Mouse (Mus musculus) E14TG2a.4 (cell line): ENCODE measurements at regions not wholly inside any gene's neighbourhood (a gene's known extent, or its start where the extent isn't known, plus 50 kb on each side); places are given as distances from the start of the nearest gene placed in this dataset.

Experiments used
- CTCF ChIP-seq: conservative IDR thresholded peaks from 2 replicates; pipeline ENCODE4 v1.5.1; 2014; ENCODE audit warnings: low read length
- POU5F1 ChIP-seq: IDR thresholded peaks from 2 replicates; pipeline ENCODE4 v1.6.1; 2014; ENCODE audit warnings: low read length, borderline replicate concordance

DNA sequence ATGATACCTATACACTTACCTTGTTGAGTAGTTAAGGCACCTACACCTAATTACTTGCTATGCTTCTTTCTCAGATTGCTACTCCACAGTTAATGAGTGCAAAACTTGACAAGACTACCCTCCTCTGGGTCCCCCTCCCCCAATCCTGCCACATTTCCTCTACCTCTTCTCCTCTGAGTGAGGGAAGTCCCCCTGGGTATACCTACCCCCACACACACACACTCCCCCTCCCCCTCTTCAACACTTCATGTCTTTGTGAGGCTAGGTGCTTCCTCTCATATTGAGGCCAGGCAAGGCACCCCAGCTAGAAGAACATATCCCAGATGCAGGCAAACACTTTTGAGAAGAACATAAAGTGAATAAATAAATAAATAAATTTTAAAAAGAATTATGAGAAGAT, 90.3 kb upstream of the Ube2e3 start:
- TF ChIP-seq CTCF (no peak), POU5F1 (no peak)
